Comparison of ENCODE assay signal across 10 mouse cellular contexts in genomic region chr16:30827901-30828608, GRCm38 (mm10).
DNase-seq lines count a peak whose midpoint lies in the region; ATAC-seq lines count a peak whose summit lies in the region.
"Had no signal": no experiment of that assay in that cellular context is flagged by ENCODE, and none has a peak within 500 bp of the region (broad histone marks: within the 10 kb centered on the region; RNA-seq: fewer than 3 reads in every experiment).

No protein-coding gene starts in this region.

- intact Hi-C loops in heart, postnatal 25 days (cut with DNase I) = no loop called here

- H3K27ac ChIP-seq in forebrain, embryonic 13.5 days = no peak overlapping the region
- H3K27ac ChIP-seq: midbrain, embryonic 12.5 days had no signal

- H3K36me3 ChIP-seq in forebrain, embryonic 13.5 days (ENCODE audit: poor library complexity, severe bottlenecking) = no peaks in the 10 kb centered on the region
- H3K36me3 ChIP-seq: midbrain, embryonic 12.5 days had no signal

- H3K4me3 ChIP-seq in forebrain, embryonic 13.5 days = no peak overlapping the region
- H3K4me3 ChIP-seq: midbrain, embryonic 12.5 days had no signal

- H3K27me3 ChIP-seq in forebrain, embryonic 13.5 days = no peaks in the 10 kb centered on the region
- H3K27me3 ChIP-seq: midbrain, embryonic 12.5 days had no signal

- 88% methylated on average over 9 of the region's 9 CpGs for WGBS in forebrain, embryonic 13.5 days

- H3K4me1 ChIP-seq in forebrain, embryonic 13.5 days = no peaks in the 10 kb centered on the region
- H3K4me1 ChIP-seq: midbrain, embryonic 12.5 days had no signal

- H3K4me2 ChIP-seq in forebrain, embryonic 13.5 days = no peak overlapping the region
- H3K4me2 ChIP-seq: midbrain, embryonic 12.5 days had no signal

- H3K9me3 ChIP-seq in forebrain, embryonic 13.5 days (replicated peaks) = no peaks in the 10 kb centered on the region
- H3K9me3 ChIP-seq: midbrain, embryonic 12.5 days had no signal

- no peak for ATAC-seq in forebrain, embryonic 13.5 days
- ATAC-seq: intestine, embryonic 16.5 days had no signal

- DNase-seq in adrenal gland, postnatal 14 days = peak; percentile 55
- DNase-seq in adrenal gland, postnatal 4 days (ENCODE audit: low spot score in 2 of 2) = no peak
- DNase-seq in gastrocnemius, adult 18-20 months (ENCODE audit: low spot score) = peak; percentile 74
- DNase-seq in heart, postnatal 25 days (ENCODE audit: low spot score) = peak; percentile 71
- DNase-seq in lung, postnatal 14 days = peak; percentile 69
- DNase-seq in spleen, postnatal 10 days (ENCODE audit: low spot score in 2 of 2) = no peak
- no peak for DNase-seq in spleen, adult 18-20 months

- no peak overlapping the region for H3K9ac ChIP-seq in forebrain, embryonic 13.5 days
- H3K9ac ChIP-seq: midbrain, embryonic 12.5 days had no signal

Comparison
In these comparisons a context has a peak if more than half of its experiments do, and no peak if none do; other contexts are left out.
1. DNase-seq: peak in adrenal gland, postnatal 14 days (single experiment), gastrocnemius, adult 18-20 months (single experiment), heart, postnatal 25 days (single experiment) and lung, postnatal 14 days (single experiment); none in adrenal gland, postnatal 4 days (0 of 2), spleen, postnatal 10 days (0 of 2) and spleen, adult 18-20 months (0 of 2).